Mouse (Mus musculus) layer of hippocampus, adult 11-12 months (tissue): ENCODE data around the gene Map4k4.

Experiments
- DNase-seq: peaks from one replicate; pipeline ENCODE4 v3.0.0; 2022; ENCODE audit warnings: low spot score

Gene Map4k4

GRCm38 (mm10) chr1:39900181-39901005, at the start of gene Map4k4:
Gene Map4k4 (plus strand): TSS chr1:39900913.
- peak; percentile 74 for DNase-seq

DNA sequence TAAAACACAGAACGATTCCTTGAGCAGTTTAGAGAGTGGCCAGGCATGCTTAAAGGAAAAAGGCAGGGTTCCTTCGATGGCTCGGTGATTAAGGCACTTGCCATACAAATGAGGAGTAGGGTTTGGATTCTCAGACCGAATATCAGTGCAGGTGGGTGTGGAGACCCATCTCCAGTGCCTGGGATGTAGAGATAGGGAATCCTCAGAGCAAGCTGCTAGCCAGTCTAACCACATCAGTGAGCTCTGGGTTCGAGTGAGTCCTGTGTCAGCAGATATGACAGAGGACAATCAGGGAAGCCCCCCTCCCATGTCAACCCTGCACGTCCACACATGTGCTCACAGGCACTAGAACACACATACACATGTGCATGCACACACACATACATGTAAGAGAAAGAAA, 44.8 kb upstream of the Map4k4 start:
- no peak for DNase-seq

- DNase-seq = no peak
These were observed 43.8 kb upstream of the Map4k4 start for GRCm38 (mm10) chr1:39856795-39857447.

DNA sequence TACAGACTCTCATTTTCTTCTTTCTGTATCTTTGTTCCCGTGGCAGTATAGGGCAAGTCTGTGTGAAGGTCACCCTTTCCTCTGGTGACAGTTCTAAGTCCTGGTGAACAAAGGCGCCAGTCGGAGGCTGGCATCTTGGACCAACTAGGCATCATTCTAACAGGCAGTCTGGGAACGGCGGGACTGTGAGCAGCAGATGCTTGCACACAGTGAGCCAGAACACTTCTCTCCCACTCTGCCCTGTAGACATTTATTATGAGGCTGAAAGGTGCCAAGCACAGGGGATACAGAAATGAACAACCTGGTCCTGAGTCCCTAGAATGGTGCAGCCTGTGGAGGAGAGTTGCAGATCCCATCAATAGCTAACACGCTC, 43.3 kb upstream of the Map4k4 start:
- peak; percentile 26 for DNase-seq

DNA sequence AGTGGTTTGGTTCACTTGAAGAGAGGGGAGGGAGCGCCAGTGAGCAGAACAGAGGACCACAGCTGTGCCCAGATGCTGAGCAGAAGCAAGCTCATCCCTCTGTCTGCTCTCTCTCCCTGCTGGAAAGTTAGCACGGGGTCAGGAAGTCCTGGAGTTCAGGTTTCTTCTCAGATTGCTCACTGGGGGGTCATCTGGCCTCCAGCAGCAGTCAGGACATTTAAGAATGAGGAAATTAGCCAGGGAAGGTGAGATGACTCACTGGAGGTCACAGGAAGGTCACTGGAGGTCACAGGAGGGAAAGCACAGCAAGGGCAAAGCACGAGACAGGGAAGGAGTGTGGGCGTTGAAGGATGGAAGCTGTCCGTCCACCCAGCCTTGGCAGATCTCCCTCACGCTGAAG, 41.5 kb upstream of the Map4k4 start:
- DNase-seq = no peak

- DNase-seq = no peak
These were observed 34.2 kb upstream of the Map4k4 start for GRCm38 (mm10) chr1:39866367-39867141.

DNA sequence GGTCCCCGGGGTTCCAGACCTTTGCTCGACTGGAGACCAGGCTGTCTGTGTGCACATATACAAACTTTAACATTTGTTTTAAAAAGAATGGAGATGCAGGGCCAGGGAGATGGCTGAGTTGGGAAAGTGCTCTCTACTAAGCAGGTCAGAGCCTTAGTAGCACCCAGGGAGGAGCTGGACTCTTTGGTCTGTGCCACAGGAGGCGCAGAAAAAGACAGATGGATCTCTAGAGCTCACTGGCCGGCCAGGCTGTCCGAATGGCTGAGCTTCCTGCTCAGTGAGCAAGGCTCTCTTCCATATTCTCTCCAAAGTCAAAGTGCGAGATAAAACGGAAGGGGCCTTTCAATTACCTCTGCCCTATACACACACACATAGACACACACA, 33.6 kb upstream of the Map4k4 start:
- no peak for DNase-seq

DNA sequence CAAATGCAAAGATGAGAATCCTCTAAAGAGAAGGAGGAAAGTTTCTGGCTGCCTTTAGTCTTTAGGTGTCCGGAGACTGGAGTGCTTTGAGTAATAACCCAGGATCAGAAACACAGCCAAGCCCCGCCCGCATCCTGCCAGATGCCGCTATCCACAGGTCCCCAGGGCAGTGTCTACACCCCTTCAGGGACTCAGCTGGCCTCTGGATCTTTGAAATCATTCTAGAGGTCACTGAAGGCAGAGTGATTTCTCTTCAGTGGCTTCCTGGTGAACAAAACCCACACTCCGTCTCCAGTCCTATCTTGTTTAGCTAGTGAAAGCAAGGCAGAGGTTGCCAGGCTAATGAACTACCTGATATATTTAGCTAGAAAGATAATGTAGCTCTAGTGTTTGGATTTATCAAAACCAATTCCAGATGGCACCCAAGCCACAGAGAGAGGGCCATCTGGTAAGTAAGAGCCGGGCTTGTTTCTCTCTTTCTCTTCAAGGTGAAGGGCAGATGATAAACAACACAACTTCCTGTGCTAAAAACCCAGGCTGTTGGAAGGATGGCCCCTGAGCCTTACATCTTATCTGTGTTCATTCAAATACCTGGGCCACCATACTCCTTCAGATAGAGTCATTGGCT, 32.6 kb upstream of the Map4k4 start:
- no peak for DNase-seq

- no peak for DNase-seq
These were observed 31.7 kb upstream of the Map4k4 start for GRCm38 (mm10) chr1:39868825-39869571.

DNA sequence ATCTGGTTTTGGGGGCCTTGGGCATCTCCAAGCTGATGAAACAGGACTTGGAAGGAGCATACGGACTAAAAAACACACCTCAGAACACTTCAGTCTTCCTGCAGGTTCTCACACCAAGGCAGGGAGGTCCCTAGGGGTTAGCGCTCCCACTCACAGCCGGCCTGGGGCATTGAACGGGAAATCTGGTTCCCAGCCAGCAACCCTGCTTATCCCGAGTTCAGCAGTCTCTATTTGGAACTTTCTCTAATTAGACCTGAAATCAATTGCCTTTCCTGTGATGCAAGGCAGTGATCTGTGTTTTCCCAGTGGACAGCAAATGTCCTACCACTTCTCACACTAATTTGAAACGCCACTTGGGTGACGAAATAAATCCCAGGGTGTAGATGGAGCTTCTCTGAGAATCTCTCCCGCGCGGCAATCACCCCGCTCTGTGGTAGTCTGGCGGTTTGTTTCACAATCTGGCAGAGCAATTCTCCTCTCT, 31.0 kb upstream of the Map4k4 start:
- DNase-seq = no peak

- DNase-seq = no peak
These were observed 22.7 kb upstream of the Map4k4 start for GRCm38 (mm10) chr1:39877981-39878380.

- no peak for DNase-seq
These were observed 18.2 kb upstream of the Map4k4 start for GRCm38 (mm10) chr1:39882505-39882904.

DNA sequence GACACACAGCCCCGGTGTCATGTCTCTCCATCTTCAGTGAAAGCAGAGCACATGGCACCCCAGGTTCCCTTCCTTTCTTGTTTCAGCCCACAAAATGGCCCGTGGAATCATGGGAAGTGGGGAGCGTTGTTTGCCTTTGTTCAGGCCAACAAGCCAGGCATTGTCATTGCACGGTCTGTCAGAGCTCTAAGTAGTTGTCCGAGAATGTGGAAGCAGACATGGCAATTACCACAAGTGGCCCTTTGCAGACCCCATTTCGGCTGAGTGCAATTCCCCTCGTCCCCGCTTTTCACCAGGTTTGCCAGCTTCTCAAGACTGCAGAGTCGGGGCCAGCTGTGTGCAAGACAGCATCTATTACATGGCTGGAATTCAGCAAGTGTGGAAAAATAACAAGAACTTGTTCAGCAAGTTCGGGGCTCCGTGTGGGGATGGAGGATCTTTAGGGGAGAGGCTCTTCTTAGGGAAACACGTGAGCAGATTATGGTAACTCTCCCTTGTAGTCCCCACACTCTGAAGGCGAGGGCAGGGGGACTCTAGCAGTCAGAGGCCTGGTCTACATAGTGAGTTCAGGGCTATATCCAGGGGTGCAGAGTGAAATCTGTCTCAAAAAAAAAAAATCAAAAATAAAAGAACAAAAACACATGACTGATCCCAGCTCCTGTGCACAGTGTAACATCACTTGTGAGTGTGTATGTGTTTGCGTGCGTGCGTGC, 15.8 kb upstream of the Map4k4 start:
- DNase-seq = no peak

GRCm38 (mm10) chr1:39887997-39888396, 12.7 kb upstream of the Map4k4 start:
- DNase-seq = no peak

DNA sequence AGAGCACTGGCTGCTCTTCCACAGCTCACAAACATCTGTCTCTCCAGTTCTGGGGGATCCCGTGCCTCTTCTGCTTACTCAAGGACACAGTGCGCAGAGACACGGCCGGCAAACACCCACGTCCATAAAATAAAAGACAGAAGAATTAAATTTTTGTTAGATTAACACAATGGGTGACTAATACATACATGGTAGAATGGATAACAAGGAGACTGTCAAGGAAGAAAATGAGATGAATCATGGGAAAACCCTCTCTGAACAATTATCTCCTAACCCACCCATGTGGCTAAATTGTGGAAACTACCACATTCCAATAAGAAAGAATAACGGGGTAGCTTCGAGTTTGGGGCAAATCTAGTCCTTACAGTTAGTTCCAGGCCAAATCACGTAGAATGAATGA, 11.3 kb upstream of the Map4k4 start:
- no peak for DNase-seq

DNA sequence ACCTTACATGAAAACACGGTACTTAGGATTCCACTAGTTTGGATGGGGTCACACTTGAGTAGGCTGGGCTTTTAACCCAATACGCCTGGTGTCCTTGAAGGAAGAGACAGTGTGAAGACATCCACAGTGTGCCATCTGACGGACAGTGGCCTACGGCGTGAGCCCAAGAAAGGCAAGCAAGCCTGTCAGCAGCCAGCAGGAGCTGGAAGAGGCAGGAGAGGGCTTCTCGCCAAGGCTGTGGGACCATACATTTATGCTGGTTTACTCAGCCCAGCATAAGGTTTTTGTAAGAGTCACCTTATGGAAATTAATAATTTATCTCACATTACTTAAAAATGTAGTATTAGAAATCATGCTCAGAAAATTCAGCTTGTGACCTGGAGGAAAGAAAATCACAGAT, 10.7 kb upstream of the Map4k4 start:
- no peak for DNase-seq

DNA sequence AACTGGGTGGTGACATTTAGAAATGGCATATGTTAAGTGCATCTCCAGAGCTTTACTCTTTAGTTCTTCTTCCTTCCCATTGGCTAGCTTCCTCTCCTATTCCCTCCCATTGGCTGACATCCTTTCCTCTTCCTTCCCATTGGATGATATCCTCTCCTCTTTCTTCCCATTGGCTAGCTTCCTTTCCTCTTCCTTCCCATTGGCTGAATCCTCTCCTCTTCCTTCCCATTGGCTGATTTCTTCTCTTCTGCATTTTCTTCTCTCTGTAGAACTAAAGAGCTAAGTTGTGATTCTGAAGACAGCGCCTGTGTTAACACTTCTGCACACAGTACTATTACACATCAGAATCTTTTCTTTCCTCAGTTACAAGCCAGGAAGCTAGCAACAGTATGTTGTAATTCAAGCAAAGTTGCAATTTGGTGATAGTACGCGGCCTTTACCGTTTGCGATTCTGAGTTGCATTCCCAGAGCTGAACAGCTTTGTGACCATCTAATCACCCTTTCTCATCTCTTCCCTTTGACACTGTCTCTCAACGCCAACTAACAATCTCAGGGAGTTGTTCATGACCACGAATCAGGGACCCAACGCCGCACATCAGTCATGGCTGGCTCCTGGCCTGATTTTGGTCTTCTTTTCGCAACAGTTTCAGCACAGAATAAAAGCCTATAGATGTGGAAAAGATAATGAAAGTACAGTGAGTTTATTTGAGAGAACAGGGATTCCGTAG, 7.4 kb upstream of the Map4k4 start:
- no peak for DNase-seq

DNA sequence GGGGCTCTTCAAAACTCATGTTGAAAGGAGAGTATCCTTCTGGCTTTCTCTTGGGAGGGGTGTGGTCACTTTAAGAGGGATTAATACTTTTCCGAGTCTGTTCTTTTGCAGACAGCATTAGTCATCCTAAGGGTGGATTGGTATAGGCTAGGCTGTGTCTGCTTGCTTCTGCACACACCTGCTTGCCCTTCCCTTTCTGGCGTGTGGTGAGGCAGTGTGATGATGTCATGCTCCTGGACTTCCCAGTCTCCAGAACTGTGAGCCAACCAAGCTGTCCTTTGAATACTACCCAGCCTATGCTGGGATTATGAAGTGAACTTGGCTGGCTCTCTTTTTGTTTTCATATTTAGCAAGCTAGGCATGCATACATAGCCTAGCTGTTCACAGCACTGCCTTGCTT, 5.6 kb upstream of the Map4k4 start:
- DNase-seq = no peak

- no peak for DNase-seq
These were observed 5.2 kb upstream of the Map4k4 start for GRCm38 (mm10) chr1:39895506-39895905.

DNA sequence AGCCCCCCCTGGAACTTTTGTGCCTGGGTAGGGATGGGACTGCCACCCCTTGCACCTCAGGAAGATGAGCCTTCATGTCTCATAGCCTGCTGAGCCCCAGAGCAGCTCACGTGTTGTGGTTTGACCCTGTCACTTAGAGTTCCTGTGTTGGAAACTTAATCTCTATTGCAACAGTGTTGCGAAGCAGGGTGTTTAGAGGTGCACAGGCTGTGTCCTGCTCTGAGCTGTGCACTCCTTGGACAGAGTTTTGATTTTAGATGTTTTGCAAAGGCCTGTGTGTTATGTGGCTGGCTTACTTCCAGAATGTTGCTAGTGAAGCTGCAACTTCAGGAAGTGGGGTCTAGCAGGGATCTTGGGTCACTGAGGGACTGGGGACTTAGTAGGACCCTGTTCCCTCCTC, 4.1 kb upstream of the Map4k4 start:
- DNase-seq = no peak
